Mouse (Mus musculus) brain, embryonic 14.5 days (tissue): ENCODE results near the gene Rheb.

Source experiments
- CTCF ChIP-seq: fragments of 200-500 bp; IDR thresholded peaks from 2 replicates; pipeline ENCODE4 v1.5.1; 2012; ENCODE audit warnings: inconsistent platforms, mild to moderate bottlenecking, moderate library complexity, borderline replicate concordance; ENCODE audit not compliant: insufficient read depth, insufficient read length; ENCODE audit errors: extremely low read depth
- POLR2A ChIP-seq: fragments of 200-500 bp; IDR thresholded peaks from 2 replicates; pipeline ENCODE4 v1.6.1; 2012; ENCODE audit warnings: mild to moderate bottlenecking, inconsistent platforms, borderline replicate concordance; ENCODE audit not compliant: poor library complexity, insufficient read depth, insufficient read length, severe bottlenecking; ENCODE audit errors: extremely low read depth

- TF ChIP-seq CTCF (no peak), POLR2A (no peak)
These were observed 43.8 kb downstream of the Rheb start for GRCm38 (mm10) chr5:24798639-24799038.
